Mouse (Mus musculus) midbrain, postnatal 0 days (tissue): ENCODE measurements around the gene Cnep1r1. TPM values are rescaled to one million over a fixed set of nuclear protein-coding genes. Genes with fewer than 3 reads are reported as not detected.

Experiments
- ATAC-seq: fragments of 200-750 bp; cut with Nextera tagmentation; 2 replicates; pipeline ENCODE4 v1.8.0; 2017; ENCODE audit warnings: moderate number of reproducible peaks, mild to moderate bottlenecking, moderate TSS enrichment, moderate library complexity; ENCODE audit not compliant: low FRiP score
- DNase-seq: peaks from one replicate; pipeline ENCODE4 v3.0.0-alpha.2; 2015; ENCODE audit warnings: low spot score
- H3K27ac ChIP-seq: fragments of 300-500 bp; sonication (generic); 2 replicates; pipeline ENCODE4 v1.5.1; 2014; ENCODE audit warnings: low read depth, mild to moderate bottlenecking, low read length, mixed read lengths
- H3K27me3 ChIP-seq: fragments of 300-500 bp; sonication (generic); 2 replicates; pipeline ENCODE4 v1.6.1; 2014; ENCODE audit warnings: low read length, control low read depth, mixed read lengths; ENCODE audit not compliant: insufficient read depth
- H3K36me3 ChIP-seq: fragments of 300-500 bp; sonication (generic); 2 replicates; pipeline ENCODE4 v1.6.1; 2014; ENCODE audit warnings: low read length, control low read depth, mixed read lengths; ENCODE audit not compliant: insufficient read depth
- H3K4me1 ChIP-seq: fragments of 300-500 bp; sonication (generic); 2 replicates; pipeline ENCODE4 v1.6.1; 2014; ENCODE audit warnings: mild to moderate bottlenecking, control low read depth, antibody characterized with exemption, low read length, mixed read lengths; ENCODE audit not compliant: insufficient read depth
- H3K4me2 ChIP-seq: fragments of 300-500 bp; sonication (generic); 2 replicates; pipeline ENCODE4 v1.6.1; 2014; ENCODE audit warnings: low read depth, mild to moderate bottlenecking, low read length, mixed read lengths; ENCODE audit not compliant: poor library complexity, severe bottlenecking
- H3K4me3 ChIP-seq: fragments of 300-500 bp; sonication (generic); 2 replicates; pipeline ENCODE4 v1.5.1; 2014; ENCODE audit warnings: low read depth, mild to moderate bottlenecking, low read length, moderate library complexity
- H3K9ac ChIP-seq: fragments of 300-500 bp; sonication (generic); replicated peaks from 2 replicates; pipeline ENCODE4 v1.6.1; 2014; ENCODE audit warnings: mild to moderate bottlenecking, low read length, moderate library complexity, mixed read lengths; ENCODE audit not compliant: poor library complexity, severe bottlenecking
- H3K9me3 ChIP-seq: fragments of 300-500 bp; sonication (generic); 2 replicates; pipeline ENCODE4 v1.6.1; 2016; ENCODE audit warnings: low read length, control low read depth
- CTCF ChIP-seq: IDR thresholded peaks from 2 replicates; pipeline ENCODE4 v1.5.1; 2016; ENCODE audit warnings: antibody characterized with exemption, mild to moderate bottlenecking
- WGBS: fragments of 180-500 bp; shearing (Covaris S2); extraction: QIAGEN DNeasy Blood & Tissue Kit; methylation state at CpG from one replicate; pipeline ENCODE4 v1.1.7; 2014; 5-methylcytosine and 5-hydroxymethylcytosine counted together
- microRNA-seq: library from miRNA; unstranded; fragments of <30 nt; microRNA quantifications from one replicate; pipeline ENCODE4, GENCODE M21; 2016; ENCODE audit warnings: borderline number of aligned reads
- polyA plus RNA-seq: library from polyadenylated mRNA; unstranded; fragments of >200 nt; fragmentation: Nextera tagmentation; extraction: Ambion mirVana; gene quantifications from 2 replicates; pipeline ENCODE4 v1.2.1, GENCODE M21; 2015
- total RNA-seq: library from RNA; depleted of rRNA; stranded (reverse); fragments of >200 nt; gene quantifications from 2 replicates; pipeline ENCODE4 v1.2.3, GENCODE M21; 2014; rRNA removed

Cnep1r1 gene
- total and polyA plus RNA-seq, 2 experiments from 2014 or later = 22.3 to 24.8 TPM

DNA sequence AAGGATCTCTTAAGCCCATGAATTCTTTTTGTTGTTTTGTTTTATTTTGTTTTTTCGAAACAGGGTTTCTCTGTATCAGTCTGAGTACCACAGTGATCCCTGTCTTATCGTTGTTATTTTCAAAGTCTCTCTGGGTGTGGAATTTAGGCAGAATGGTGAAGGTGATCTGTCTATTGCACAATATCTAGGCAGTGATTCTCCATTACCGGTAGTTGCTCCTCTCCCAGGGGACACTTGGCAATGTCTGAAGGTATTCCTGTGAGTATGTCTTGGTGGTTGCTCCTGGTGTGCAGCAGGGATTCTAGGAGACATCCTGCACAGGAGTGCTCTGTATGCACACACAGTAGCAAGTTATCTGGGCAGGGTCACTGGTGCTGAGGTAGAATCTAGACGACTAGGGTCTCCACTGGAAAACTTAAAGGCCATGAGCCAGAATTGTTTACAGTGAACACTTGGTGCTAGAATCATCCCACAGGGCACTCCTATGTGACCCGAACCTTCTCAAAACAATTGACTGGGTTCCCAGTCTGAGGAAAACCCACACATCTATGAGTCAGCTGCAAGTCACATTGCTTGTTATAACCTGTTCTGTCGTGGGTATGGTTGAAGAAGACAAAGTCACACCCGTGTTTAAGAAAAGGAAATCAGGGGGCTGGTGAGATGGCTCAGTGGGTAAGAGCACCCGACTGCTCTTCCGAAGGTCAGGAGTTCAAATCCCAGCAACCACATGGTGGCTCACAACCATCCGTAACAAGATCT lies 41.8 kb downstream of the Cnep1r1 start:
- 94% methylated on average over 9 of the region's 10 CpGs for WGBS
- peaks cover 58% of the 10 kb centered on the region for H3K36me3 ChIP-seq
- no peaks in the 10 kb centered on the region for H3K27me3 ChIP-seq
- no peak overlapping the region for H3K4me3 ChIP-seq
- no peaks in the 10 kb centered on the region for H3K4me1 ChIP-seq
- H3K4me2 ChIP-seq = no peak overlapping the region
- no peak for ATAC-seq
- H3K27ac ChIP-seq = no peak overlapping the region
- no peak for DNase-seq
- no peaks in the 10 kb centered on the region for H3K9me3 ChIP-seq
- no peak for TF ChIP-seq CTCF
- no peak overlapping the region for H3K9ac ChIP-seq

DNA sequence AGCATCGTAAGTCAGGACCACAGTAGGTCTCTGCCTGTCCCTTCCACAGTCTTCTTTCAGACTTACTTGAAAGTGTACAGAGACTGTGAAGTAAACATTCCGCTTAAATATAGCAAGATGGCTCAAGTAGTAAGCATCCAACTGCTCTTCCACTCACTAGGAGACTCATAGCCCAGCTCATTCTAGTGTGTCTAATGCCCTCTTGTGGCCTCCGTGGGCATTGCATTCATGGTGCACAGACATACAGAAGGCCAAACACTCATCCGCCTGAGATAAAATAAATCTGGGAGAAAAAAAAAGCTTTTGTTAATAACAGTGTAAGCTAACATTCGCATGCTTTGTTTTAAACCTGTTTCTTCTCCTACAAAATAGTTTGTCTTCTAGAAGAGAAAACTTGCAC lies 42.9 kb downstream of the Cnep1r1 start:
- 76% methylated on average over 5 of the region's 5 CpGs for WGBS
- H3K4me2 ChIP-seq = no peak overlapping the region
- DNase-seq (peak; percentile 64), ATAC-seq (no peak)
- peaks cover 63% of the 10 kb centered on the region for H3K36me3 ChIP-seq
- TF ChIP-seq CTCF = peak; percentile 79
- no peaks in the 10 kb centered on the region for H3K9me3 ChIP-seq
- H3K4me3 ChIP-seq = no peak overlapping the region
- no peak overlapping the region for H3K9ac ChIP-seq
- H3K27ac ChIP-seq = no peak overlapping the region
- H3K4me1 ChIP-seq = no peaks in the 10 kb centered on the region
- no peaks in the 10 kb centered on the region for H3K27me3 ChIP-seq

DNA sequence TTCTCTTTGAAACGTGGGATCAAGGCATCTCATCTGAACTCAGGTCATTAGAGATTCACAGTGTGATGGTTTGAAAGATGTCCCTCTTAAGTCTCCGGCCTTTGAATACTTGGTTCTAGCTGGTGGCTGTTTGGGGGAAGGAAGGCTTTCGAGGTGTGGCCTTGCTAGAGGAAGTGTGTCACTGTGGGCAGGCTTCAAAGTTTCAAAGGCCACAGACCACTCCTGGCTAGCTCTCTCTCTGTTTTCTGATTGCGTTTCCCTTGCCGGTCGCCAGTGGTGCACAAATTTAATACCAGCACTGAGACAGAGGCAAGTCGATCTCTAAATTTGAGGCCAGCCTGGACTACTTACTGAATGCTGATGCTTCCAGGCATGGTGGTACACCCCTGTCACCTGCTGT lies 56.7 kb downstream of the Cnep1r1 start:
- Histone ChIP-seq H3K4me2 (no peak overlapping the region), H3K4me3 (no peak overlapping the region), H3K27me3 (no peaks in the 10 kb centered on the region), H3K4me1 (no peaks in the 10 kb centered on the region), H3K27ac (no peak overlapping the region), H3K36me3 (peaks cover 9% of the 10 kb centered on the region; the same call in 1 of the 2 replicates), H3K9ac (no peak overlapping the region), H3K9me3 (no peaks in the 10 kb centered on the region)
- 92% methylated on average over 7 of the region's 7 CpGs for WGBS
- no peak for TF ChIP-seq CTCF
- no peak for ATAC-seq
- DNase-seq = no peak

DNA sequence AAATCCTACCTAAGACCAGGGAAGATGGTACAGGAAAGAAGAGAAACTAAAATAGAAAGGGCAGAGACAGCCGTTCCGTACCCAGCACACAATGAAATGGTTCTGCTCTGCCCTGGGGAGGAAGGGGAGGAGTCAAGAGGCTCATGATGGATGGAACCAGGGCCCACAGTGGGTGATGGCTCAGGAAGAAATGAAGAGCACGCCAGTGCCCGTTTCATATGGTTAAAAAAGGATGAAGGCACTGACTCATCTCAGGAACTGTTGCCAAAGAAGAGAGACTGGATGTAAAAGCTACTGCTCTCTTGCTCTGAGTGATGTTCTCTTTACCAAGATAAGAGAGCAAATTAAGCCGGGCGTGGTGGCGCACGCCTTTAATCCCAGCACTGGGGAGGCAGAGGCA lies 58.7 kb downstream of the Cnep1r1 start:
- ATAC-seq (no peak), DNase-seq (no peak)
- Histone ChIP-seq H3K36me3 (no peaks in the 10 kb centered on the region), H3K9ac (no peak overlapping the region), H3K4me3 (no peak overlapping the region), H3K4me2 (no peak overlapping the region), H3K4me1 (no peaks in the 10 kb centered on the region), H3K27ac (no peak overlapping the region), H3K27me3 (no peaks in the 10 kb centered on the region), H3K9me3 (no peaks in the 10 kb centered on the region)
- WGBS = 89% methylated on average over 8 of the region's 8 CpGs
- no peak for TF ChIP-seq CTCF

DNA sequence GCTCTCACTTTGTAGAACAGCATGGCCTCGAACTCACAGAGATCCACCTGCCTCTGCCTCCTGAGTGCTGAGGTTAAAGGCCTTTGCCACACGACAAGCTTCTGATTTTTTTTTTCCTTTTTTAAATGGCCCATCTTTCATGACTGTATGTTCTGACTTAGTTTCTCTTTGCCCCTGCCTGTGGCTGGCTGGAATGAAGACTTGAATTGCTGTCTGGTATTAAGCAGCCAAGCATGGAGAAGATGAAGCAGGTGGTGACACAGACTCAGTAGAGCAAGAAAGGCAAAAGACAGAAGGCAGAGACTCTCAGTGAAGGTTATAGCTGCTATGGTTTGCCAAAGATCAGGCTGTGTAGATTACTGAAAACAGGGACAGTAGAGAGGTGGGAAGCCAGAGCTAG lies 64.6 kb downstream of the Cnep1r1 start:
- Histone ChIP-seq H3K36me3 (no peaks in the 10 kb centered on the region), H3K4me3 (no peak overlapping the region), H3K9me3 (no peaks in the 10 kb centered on the region), H3K9ac (no peak overlapping the region), H3K27me3 (no peaks in the 10 kb centered on the region), H3K4me2 (no peak overlapping the region), H3K27ac (no peak overlapping the region), H3K4me1 (no peaks in the 10 kb centered on the region)
- TF ChIP-seq CTCF = no peak
- no peak for ATAC-seq
- 89% methylated on average over 2 of the region's 2 CpGs for WGBS
- no peak for DNase-seq

Small RNA genes within 50 kb of the gene (microRNA-seq; reads per million reads assigned to microRNA genes)
- gene Mir7071 = 2.0 reads per million

Other genes with a start within 250 kb of the Cnep1r1 start
- gene Zfp423, start 159.2 kb upstream of the Cnep1r1 start, total RNA-seq = 53.6 and 57.5 TPM in 2 replicates
- 17.9 and 22.9 TPM in 2 replicates for gene Zfp423, start 159.2 kb upstream of the Cnep1r1 start, polyA plus RNA-seq
- 38.0 and 43.4 TPM in 2 replicates for gene Heatr3, start 19.1 kb downstream of the Cnep1r1 start, total RNA-seq
- 26.9 and 27.7 TPM in 2 replicates for gene Heatr3, start 19.1 kb downstream of the Cnep1r1 start, polyA plus RNA-seq
- 34.9 and 36.9 TPM in 2 replicates for gene Tent4b, start 80.4 kb downstream of the Cnep1r1 start, total RNA-seq
- gene Tent4b, start 80.4 kb downstream of the Cnep1r1 start, polyA plus RNA-seq = 7.9 and 8.9 TPM in 2 replicates
- 21.4 and 23.3 TPM in 2 replicates for gene Adcy7, start 153.6 kb downstream of the Cnep1r1 start, total RNA-seq
- gene Adcy7, start 153.6 kb downstream of the Cnep1r1 start, polyA plus RNA-seq = 11.1 and 11.9 TPM in 2 replicates
- gene Brd7, start 243.4 kb downstream of the Cnep1r1 start, total RNA-seq = 29.7 and 35.6 TPM in 2 replicates
- 55.0 and 60.7 TPM in 2 replicates for gene Brd7, start 243.4 kb downstream of the Cnep1r1 start, polyA plus RNA-seq